Mouse (Mus musculus) embryonic facial prominence, embryonic 11.5 days (tissue): Measurements from ENCODE around the gene Ugt1a8. TPM values are rescaled to one million over a fixed set of nuclear protein-coding genes. Genes with fewer than 3 reads are reported as not detected.

Source experiments
- ATAC-seq: fragments of 200-750 bp; cut with Nextera tagmentation; replicated peaks from 2 replicates; pipeline ENCODE4 v1.8.0; 2017; ENCODE audit warnings: low read depth; ENCODE audit not compliant: insufficient number of reproducible peaks, low FRiP score, low TSS enrichment
- DNase-seq: peaks from one replicate; pipeline ENCODE4 v3.0.0-alpha.2; 2015; ENCODE audit warnings: low spot score
- H3K27ac ChIP-seq: fragments of 300-500 bp; sonication (generic); replicated peaks from 2 replicates; pipeline ENCODE4 v1.5.1; 2014; ENCODE audit warnings: mild to moderate bottlenecking, low read depth, low read length, control low read depth
- H3K27me3 ChIP-seq: fragments of 300-500 bp; sonication (generic); 2 replicates; pipeline ENCODE4 v1.6.1; 2014; ENCODE audit warnings: mild to moderate bottlenecking, low read length, moderate library complexity, mixed read lengths; ENCODE audit not compliant: control insufficient read depth, insufficient read depth
- H3K36me3 ChIP-seq: fragments of 300-500 bp; sonication (generic); replicated peaks from 2 replicates; pipeline ENCODE4 v1.6.1; 2014; ENCODE audit warnings: low read depth, mild to moderate bottlenecking, low read length, moderate library complexity, mixed read lengths; ENCODE audit not compliant: control insufficient read depth, insufficient read depth
- H3K4me1 ChIP-seq: fragments of 300-500 bp; sonication (generic); 2 replicates; pipeline ENCODE4 v1.6.1; 2014; ENCODE audit warnings: low read length, mixed read lengths; ENCODE audit not compliant: control insufficient read depth, insufficient read depth
- H3K4me2 ChIP-seq: fragments of 300-500 bp; sonication (generic); 2 replicates; pipeline ENCODE4 v1.6.1; 2014; ENCODE audit warnings: low read depth, mild to moderate bottlenecking, control low read depth, low read length, moderate library complexity
- H3K4me3 ChIP-seq: fragments of 300-500 bp; sonication (generic); 2 replicates; pipeline ENCODE4 v1.5.1; 2014; ENCODE audit warnings: low read depth, low read length, control low read depth
- H3K9ac ChIP-seq: fragments of 300-500 bp; sonication (generic); replicated peaks from 2 replicates; pipeline ENCODE4 v1.6.1; 2014; ENCODE audit warnings: mild to moderate bottlenecking, control low read depth, low read length
- H3K9me3 ChIP-seq: fragments of 300-500 bp; sonication (generic); replicated peaks from 2 replicates; pipeline ENCODE4 v1.6.1; 2016; ENCODE audit warnings: mild to moderate bottlenecking, low read length, inconsistent platforms, mixed read lengths; ENCODE audit not compliant: control insufficient read depth
- WGBS: fragments of 180-500 bp; shearing (Covaris S2); extraction: QIAGEN DNeasy Blood & Tissue Kit; methylation state at CpG from one replicate; pipeline ENCODE4 v1.1.7; 2014; 5-methylcytosine and 5-hydroxymethylcytosine counted together
- polyA plus RNA-seq: library from polyadenylated mRNA; unstranded; fragments of >200 nt; fragmentation: Nextera tagmentation; extraction: Ambion mirVana; gene quantifications from 2 replicates; pipeline ENCODE4 v1.2.1, GENCODE M21; 2014

Gene Ugt1a8
- polyA plus RNA-seq, 1 experiment from 2014 or later, result not detected

- Histone ChIP-seq H3K9ac (no peak overlapping the region), H3K4me1 (no peaks in the 10 kb centered on the region), H3K9me3 (peaks cover 67% of the 10 kb centered on the region), H3K4me3 (no peak overlapping the region), H3K27me3 (no peaks in the 10 kb centered on the region), H3K4me2 (no peak overlapping the region), H3K27ac (no peak overlapping the region), H3K36me3 (no peaks in the 10 kb centered on the region)
- no peak for ATAC-seq
- 58% methylated on average over 2 of the region's 2 CpGs for WGBS
- no peak for DNase-seq
These were observed 139.9 kb downstream of the Ugt1a8 start for GRCm38 (mm10) chr1:88227482-88227881.

GRCm38 (mm10) chr1:88228121-88228520 lies 140.5 kb downstream of the Ugt1a8 start:
- H3K4me1 ChIP-seq, result no peaks in the 10 kb centered on the region
- H3K27me3 ChIP-seq, result no peaks in the 10 kb centered on the region
- 71% methylated on average over 7 of the region's 7 CpGs for WGBS
- peaks cover 73% of the 10 kb centered on the region for H3K9me3 ChIP-seq
- no peak overlapping the region for H3K4me2 ChIP-seq
- H3K36me3 ChIP-seq, result no peaks in the 10 kb centered on the region
- no peak for ATAC-seq
- no peak overlapping the region for H3K9ac ChIP-seq
- DNase-seq, result no peak
- H3K4me3 ChIP-seq, result no peak overlapping the region
- H3K27ac ChIP-seq, result no peak overlapping the region

DNA sequence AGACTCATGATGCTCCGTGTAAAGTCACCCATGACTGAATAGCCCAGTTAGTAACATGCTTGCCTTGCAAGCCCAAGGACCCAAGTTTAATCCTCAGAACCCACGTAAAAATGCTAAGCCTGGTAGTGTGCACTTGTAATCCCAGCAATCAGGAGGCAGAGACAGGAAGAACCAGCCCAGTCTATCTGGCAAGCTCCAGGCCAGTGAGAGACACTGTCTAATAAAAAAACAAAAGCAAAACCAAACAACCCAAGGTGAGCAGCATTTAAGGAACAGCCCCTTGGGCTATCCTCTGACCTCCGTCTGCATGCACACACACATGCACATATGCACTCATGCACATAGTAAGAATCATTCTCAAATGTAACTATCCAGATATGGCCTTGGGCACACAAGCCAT lies 142.0 kb downstream of the Ugt1a8 start:
- Histone ChIP-seq H3K27me3 (no peaks in the 10 kb centered on the region), H3K9ac (no peak overlapping the region), H3K4me1 (no peaks in the 10 kb centered on the region), H3K9me3 (peaks cover 87% of the 10 kb centered on the region), H3K27ac (no peak overlapping the region), H3K36me3 (no peaks in the 10 kb centered on the region), H3K4me2 (no peak overlapping the region), H3K4me3 (no peak overlapping the region)
- no peak for ATAC-seq
- 82% methylated on average over 3 of the region's 3 CpGs for WGBS
- no peak for DNase-seq

DNA sequence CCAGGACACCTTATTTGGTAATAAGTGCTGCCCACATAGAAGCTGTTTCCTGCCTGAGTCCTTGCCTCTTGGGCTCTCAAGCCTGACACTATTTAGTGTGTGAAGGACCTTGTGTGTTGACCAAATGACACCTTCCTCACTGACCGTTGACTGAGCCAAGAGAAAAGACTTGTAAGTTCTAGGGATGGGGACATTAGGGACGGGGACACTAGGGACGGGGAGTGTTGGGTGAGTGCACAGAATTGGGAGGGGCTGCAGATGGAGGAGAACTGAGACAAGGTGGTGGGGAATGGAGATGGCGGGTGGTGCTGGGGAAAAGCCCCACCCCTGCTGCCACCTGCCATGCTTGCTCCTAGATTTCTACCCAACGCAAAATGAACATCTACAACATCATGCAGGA lies 142.4 kb downstream of the Ugt1a8 start:
- H3K4me1 ChIP-seq, result no peaks in the 10 kb centered on the region
- H3K4me2 ChIP-seq, result no peak overlapping the region
- no peak overlapping the region for H3K27ac ChIP-seq
- no peaks in the 10 kb centered on the region for H3K36me3 ChIP-seq
- H3K9ac ChIP-seq, result no peak overlapping the region
- peaks cover 91% of the 10 kb centered on the region for H3K9me3 ChIP-seq
- DNase-seq (no peak), ATAC-seq (no peak)
- H3K27me3 ChIP-seq, result no peaks in the 10 kb centered on the region
- 83% methylated on average over 5 of the region's 5 CpGs for WGBS
- H3K4me3 ChIP-seq, result no peak overlapping the region

DNA sequence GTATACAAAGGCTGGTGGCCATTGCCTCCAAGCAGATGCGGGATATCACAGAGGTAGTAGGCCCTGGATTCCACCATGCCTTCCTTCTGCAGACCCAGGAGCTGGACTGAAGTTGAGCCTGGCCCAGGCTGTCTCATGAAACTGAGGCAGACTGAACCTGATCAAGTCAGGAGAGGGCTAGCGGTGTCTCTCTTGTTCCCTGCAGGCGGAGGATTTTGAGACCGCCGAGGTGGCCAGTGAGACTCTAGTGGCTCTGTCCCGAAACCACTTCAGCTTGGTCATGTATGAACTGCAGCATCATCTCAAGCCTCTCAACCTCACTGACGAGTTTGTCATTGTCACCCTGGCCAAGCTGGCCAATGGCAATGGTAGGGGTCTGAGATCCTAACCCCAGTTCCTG lies 142.8 kb downstream of the Ugt1a8 start:
- DNase-seq, result no peak
- Histone ChIP-seq H3K9me3 (peaks cover 94% of the 10 kb centered on the region), H3K4me1 (no peaks in the 10 kb centered on the region), H3K4me2 (no peak overlapping the region), H3K27ac (no peak overlapping the region), H3K36me3 (no peaks in the 10 kb centered on the region), H3K27me3 (no peaks in the 10 kb centered on the region), H3K9ac (no peak overlapping the region), H3K4me3 (no peak overlapping the region)
- ATAC-seq, result no peak
- 73% methylated on average over 7 of the region's 7 CpGs for WGBS

DNA sequence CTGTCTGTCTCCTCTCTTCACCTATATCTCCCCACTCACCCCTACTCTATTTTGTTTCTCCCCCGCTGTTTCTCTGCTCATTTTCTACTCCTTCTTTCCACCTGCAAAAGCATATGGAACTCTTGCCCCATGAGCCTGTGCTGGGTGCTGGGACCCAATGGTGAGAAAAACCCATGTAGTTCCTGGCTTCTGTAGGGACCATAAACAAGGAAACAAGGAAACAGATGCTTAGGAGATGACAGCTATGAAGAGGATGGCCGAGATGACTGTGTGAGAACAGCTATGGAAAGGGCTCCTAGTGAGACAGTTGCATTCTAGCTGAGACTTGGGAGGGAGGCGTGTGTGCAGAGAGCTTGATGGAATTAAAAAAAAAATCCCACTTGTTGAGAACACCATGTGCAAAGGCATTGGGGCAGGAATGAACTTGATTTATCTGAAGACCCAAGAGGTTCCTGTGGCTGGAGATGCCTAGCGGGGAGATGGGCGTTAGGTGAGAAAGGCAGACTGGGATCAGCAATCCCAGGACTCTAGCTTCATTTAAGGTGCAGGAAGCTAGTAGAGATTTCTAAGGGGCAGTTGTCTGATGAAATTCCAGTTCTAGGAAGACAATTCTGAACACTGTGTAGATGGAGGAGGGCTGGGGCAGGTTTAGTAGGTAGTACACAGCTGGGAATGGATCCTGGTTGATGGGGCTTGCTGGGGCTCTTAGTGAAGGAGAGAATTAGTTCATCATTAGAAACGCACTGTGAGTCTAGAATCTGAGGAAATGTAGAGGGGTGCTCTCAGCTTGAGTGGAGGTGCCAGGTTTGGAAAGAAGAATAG lies 143.6 kb downstream of the Ugt1a8 start:
- Histone ChIP-seq H3K9ac (no peak overlapping the region), H3K9me3 (peaks cover 94% of the 10 kb centered on the region), H3K27ac (no peak overlapping the region), H3K36me3 (no peaks in the 10 kb centered on the region), H3K4me2 (no peak overlapping the region), H3K4me3 (no peak overlapping the region), H3K27me3 (no peaks in the 10 kb centered on the region), H3K4me1 (no peaks in the 10 kb centered on the region)
- WGBS, result 76% methylated on average over 6 of the region's 6 CpGs
- no peak for DNase-seq
- no peak for ATAC-seq

GRCm38 (mm10) chr1:88231803-88232499 lies 144.3 kb downstream of the Ugt1a8 start:
- no peaks in the 10 kb centered on the region for H3K4me1 ChIP-seq
- H3K4me2 ChIP-seq, result no peak overlapping the region
- WGBS, result 72% methylated on average over 7 of the region's 7 CpGs
- no peaks in the 10 kb centered on the region for H3K27me3 ChIP-seq
- H3K27ac ChIP-seq, result no peak overlapping the region
- H3K4me3 ChIP-seq, result no peak overlapping the region
- ATAC-seq (no peak), DNase-seq (no peak)
- H3K9me3 ChIP-seq, result peaks cover 91% of the 10 kb centered on the region
- H3K36me3 ChIP-seq, result no peaks in the 10 kb centered on the region
- no peak overlapping the region for H3K9ac ChIP-seq

DNA sequence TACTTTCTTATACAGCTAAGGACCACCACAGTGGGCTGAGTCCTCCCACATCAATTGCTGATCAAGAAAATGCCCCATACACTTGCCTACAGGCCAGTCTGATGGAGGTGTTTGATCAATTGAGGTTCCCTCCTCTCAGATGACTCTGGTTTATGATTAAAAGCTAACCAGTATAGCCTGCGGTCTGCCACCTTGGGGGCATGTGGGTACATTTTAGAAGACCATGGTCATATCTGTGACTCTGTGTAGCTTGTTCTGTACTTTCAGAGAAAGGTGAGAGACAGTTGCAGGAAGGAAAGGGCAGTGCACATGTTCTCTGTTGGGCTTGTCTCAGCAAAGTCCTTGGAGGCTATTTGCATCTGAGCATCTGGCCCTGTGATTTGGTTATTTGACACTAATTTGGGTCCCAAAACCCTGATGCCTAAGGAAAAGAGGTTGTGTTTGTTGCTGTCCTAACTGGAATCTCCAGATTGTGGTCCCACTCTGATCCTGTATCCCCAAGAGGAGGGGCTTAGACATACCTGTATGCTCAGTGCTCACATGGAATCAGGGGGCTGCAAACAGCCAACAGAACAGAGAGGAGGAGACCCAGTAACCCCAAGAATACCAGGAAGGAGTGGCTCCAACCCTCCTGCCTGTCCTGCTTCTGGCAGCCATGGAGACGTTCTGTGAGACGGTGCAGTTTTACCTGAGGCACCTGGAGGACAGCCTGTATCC lies 145.2 kb downstream of the Ugt1a8 start:
- no peaks in the 10 kb centered on the region for H3K27me3 ChIP-seq
- no peak overlapping the region for H3K4me3 ChIP-seq
- no peak overlapping the region for H3K9ac ChIP-seq
- no peaks in the 10 kb centered on the region for H3K4me1 ChIP-seq
- no peak overlapping the region for H3K4me2 ChIP-seq
- 56% methylated on average over 3 of the region's 3 CpGs for WGBS
- ATAC-seq (no peak), DNase-seq (no peak)
- no peak overlapping the region for H3K27ac ChIP-seq
- no peaks in the 10 kb centered on the region for H3K36me3 ChIP-seq
- peaks cover 91% of the 10 kb centered on the region for H3K9me3 ChIP-seq
